Mouse (Mus musculus) embryonic facial prominence, embryonic 14.5 days (tissue): Measurements from ENCODE around the gene Map2k6. TPM values are rescaled to one million over a fixed set of nuclear protein-coding genes. Genes with fewer than 3 reads are reported as not detected.

Experiments used
- ATAC-seq: fragments of 200-750 bp; cut with Nextera tagmentation; 2 replicates; pipeline ENCODE4 v1.8.0; 2017; ENCODE audit warnings: low read depth, moderate number of reproducible peaks, moderate TSS enrichment
- DNase-seq: peaks from one replicate; pipeline ENCODE4 v3.0.0-alpha.2; 2015; ENCODE audit warnings: low spot score
- H3K27ac ChIP-seq: fragments of 300-500 bp; sonication (generic); replicated peaks from 2 replicates; pipeline ENCODE4 v1.5.1; 2014; ENCODE audit warnings: low read depth, mild to moderate bottlenecking, low read length, moderate library complexity
- H3K27me3 ChIP-seq: fragments of 300-500 bp; sonication (generic); replicated peaks from 2 replicates; pipeline ENCODE4 v1.6.1; 2014; ENCODE audit warnings: low read length; ENCODE audit not compliant: control insufficient read depth, insufficient read depth
- H3K36me3 ChIP-seq: fragments of 300-500 bp; sonication (generic); 2 replicates; pipeline ENCODE4 v1.6.1; 2014; ENCODE audit warnings: low read length, mixed read lengths; ENCODE audit not compliant: control insufficient read depth, insufficient read depth
- H3K4me1 ChIP-seq: fragments of 300-500 bp; sonication (generic); 2 replicates; pipeline ENCODE4 v1.6.1; 2014; ENCODE audit warnings: antibody characterized with exemption, low read length; ENCODE audit not compliant: control insufficient read depth, insufficient read depth
- H3K4me2 ChIP-seq: fragments of 300-500 bp; sonication (generic); 2 replicates; pipeline ENCODE4 v1.6.1; 2014; ENCODE audit warnings: low read depth, mild to moderate bottlenecking, low read length, moderate library complexity, mixed read lengths
- H3K4me3 ChIP-seq: fragments of 300-500 bp; sonication (generic); 2 replicates; pipeline ENCODE4 v1.5.1; 2014; ENCODE audit warnings: low read depth, mild to moderate bottlenecking, low read length
- H3K9ac ChIP-seq: fragments of 300-500 bp; sonication (generic); 2 replicates; pipeline ENCODE4 v1.6.1; 2014; ENCODE audit warnings: low read depth, mild to moderate bottlenecking, low read length, moderate library complexity, mixed read lengths
- H3K9me3 ChIP-seq: fragments of 300-500 bp; sonication (generic); 2 replicates; pipeline ENCODE4 v1.6.1; 2016; ENCODE audit warnings: low read length; ENCODE audit not compliant: control insufficient read depth
- WGBS: fragments of 180-500 bp; shearing (Covaris S2); extraction: QIAGEN DNeasy Blood & Tissue Kit; methylation state at CpG from one replicate; pipeline ENCODE4 v1.1.7; 2014; 5-methylcytosine and 5-hydroxymethylcytosine counted together
- polyA plus RNA-seq: library from polyadenylated mRNA; unstranded; fragments of >200 nt; fragmentation: Nextera tagmentation; extraction: Ambion mirVana; gene quantifications from 2 replicates; pipeline ENCODE4 v1.2.1, GENCODE M21; 2014

Gene Map2k6
- polyA plus RNA-seq, 1 experiment from 2014 or later: 15.5 TPM

DNA sequence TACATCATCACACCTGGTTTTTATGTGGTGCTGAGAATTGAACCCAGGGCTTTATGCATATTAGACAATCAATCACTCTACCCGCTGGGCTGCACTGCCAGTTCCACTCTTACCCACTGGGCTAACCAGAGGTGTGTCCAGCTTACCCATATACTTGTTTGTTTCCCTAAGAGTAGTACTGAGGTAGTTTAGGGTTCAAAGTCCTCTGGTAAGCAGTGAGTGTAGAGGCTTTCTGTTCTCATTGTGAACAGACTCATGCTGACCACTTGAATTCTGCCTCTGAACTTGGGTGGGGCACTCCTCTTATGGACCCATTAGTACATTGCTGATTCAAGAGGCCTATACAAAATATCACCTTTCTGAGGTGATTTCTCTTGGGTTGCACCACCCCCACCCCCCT lies 119.7 kb downstream of the Map2k6 start:
- WGBS: 97% methylated on average over 1 of the region's 1 CpGs
- Histone ChIP-seq H3K4me3 (no peak overlapping the region), H3K36me3 (peaks cover 39% of the 10 kb centered on the region), H3K9me3 (no peaks in the 10 kb centered on the region; the same call in 1 of the 2 replicates), H3K4me1 (no peaks in the 10 kb centered on the region), H3K27me3 (no peaks in the 10 kb centered on the region), H3K27ac (no peak overlapping the region), H3K4me2 (no peak overlapping the region), H3K9ac (no peak overlapping the region)
- no peak for ATAC-seq
- DNase-seq: no peak

DNA sequence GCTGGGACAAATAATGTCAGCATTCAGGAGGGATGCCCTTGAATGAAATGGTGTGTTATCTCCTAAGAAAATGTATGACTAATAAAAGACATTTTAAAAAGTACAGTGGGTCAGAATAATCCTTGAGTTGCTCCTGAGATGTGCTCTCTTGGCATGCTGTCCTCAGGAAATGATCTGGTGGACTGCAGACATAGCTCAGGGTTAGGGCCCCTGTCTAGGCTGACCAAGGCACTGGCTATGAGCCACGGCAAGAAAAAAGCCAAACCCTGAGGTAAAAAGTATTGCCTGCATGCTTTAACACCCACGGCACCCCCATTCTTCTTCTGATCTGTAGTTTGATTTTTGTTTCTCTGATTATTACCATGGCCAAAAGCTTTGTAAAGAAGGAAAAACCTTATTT lies 124.0 kb downstream of the Map2k6 start:
- no peak overlapping the region for H3K9ac ChIP-seq
- no peaks in the 10 kb centered on the region for H3K27me3 ChIP-seq
- H3K27ac ChIP-seq: no peak overlapping the region
- WGBS: 92% methylated on average over 2 of the region's 2 CpGs
- H3K4me1 ChIP-seq: no peaks in the 10 kb centered on the region
- H3K36me3 ChIP-seq: peaks cover 27% of the 10 kb centered on the region
- no peak overlapping the region for H3K4me3 ChIP-seq
- DNase-seq (no peak), ATAC-seq (no peak)
- H3K9me3 ChIP-seq: no peaks in the 10 kb centered on the region; the same call in 1 of the 2 replicates
- H3K4me2 ChIP-seq: no peak overlapping the region

DNA sequence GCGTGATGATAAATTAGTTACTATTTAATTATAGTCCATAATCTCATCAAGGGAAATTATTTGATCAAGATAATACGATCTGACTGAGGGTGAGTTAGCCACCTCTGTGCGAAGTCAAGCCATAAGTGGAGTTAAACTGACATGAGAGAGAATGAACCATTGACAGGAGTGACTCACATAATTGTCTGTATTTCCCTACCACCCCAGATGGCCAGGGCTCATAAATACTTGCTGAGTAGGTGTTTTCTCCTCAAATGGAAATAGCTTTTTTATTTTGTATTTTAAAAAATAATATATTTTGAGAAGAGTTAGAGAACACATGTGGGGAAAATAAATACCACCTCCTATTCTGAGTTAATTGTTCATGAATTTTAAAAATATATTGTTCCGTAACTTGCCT lies 127.2 kb downstream of the Map2k6 start:
- Histone ChIP-seq H3K4me2 (no peak overlapping the region), H3K9ac (no peak overlapping the region), H3K36me3 (peaks cover 8% of the 10 kb centered on the region; the same call in 1 of the 2 replicates), H3K4me1 (no peaks in the 10 kb centered on the region), H3K27me3 (no peaks in the 10 kb centered on the region), H3K4me3 (no peak overlapping the region), H3K27ac (no peak overlapping the region), H3K9me3 (no peaks in the 10 kb centered on the region; the same call in 1 of the 2 replicates)
- ATAC-seq: no peak
- 93% methylated on average over 4 of the region's 4 CpGs for WGBS
- no peak for DNase-seq

- Histone ChIP-seq H3K27ac (no peak overlapping the region), H3K9me3 (no peaks in the 10 kb centered on the region), H3K4me2 (no peak overlapping the region), H3K36me3 (no peaks in the 10 kb centered on the region), H3K27me3 (no peaks in the 10 kb centered on the region), H3K4me3 (no peak overlapping the region), H3K4me1 (peaks cover 2% of the 10 kb centered on the region; the same call in 1 of the 2 replicates), H3K9ac (no peak overlapping the region)
- DNase-seq: no peak
- no peak for ATAC-seq
- WGBS: 52% methylated on average over 7 of the region's 7 CpGs
Measured at GRCm38 (mm10) chr11:110531087-110531486, 132.2 kb downstream of the Map2k6 start.

- peak overlapping the region; percentile 37; the same call in 1 of the 2 replicates for H3K4me2 ChIP-seq
- no peaks in the 10 kb centered on the region for H3K36me3 ChIP-seq
- H3K4me3 ChIP-seq: no peak overlapping the region
- H3K4me1 ChIP-seq: peaks cover 2% of the 10 kb centered on the region; the same call in 1 of the 2 replicates
- H3K27ac ChIP-seq: peak overlapping the region; percentile 72
- H3K9me3 ChIP-seq: no peaks in the 10 kb centered on the region
- no peak overlapping the region for H3K9ac ChIP-seq
- ATAC-seq (peak; percentile 61), DNase-seq (peak; percentile 83)
- H3K27me3 ChIP-seq: no peaks in the 10 kb centered on the region
- 43% methylated on average over 4 of the region's 4 CpGs for WGBS
Measured at GRCm38 (mm10) chr11:110534856-110535255, 135.9 kb downstream of the Map2k6 start.

DNA sequence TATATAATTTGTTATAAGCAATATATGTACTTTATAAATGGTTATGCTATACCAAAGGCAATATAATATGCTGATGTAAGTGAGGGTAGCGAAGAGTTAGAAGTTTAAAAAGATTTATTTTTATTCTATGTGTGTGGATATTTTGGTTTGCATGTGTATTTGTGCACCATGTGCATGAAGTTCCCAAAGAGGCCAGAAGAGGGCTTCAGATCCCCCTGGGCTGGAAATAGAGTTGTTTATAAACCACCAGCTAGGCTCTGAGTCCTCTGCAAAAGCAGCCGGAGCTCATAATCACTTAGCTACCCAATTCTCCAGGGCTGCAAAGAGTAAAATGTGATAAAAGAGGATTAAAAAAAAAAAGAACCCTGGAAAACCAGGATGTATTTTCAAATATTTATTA lies 137.6 kb downstream of the Map2k6 start:
- Histone ChIP-seq H3K4me1 (peaks cover 2% of the 10 kb centered on the region; the same call in 1 of the 2 replicates), H3K36me3 (no peaks in the 10 kb centered on the region), H3K9ac (no peak overlapping the region), H3K4me3 (no peak overlapping the region), H3K4me2 (no peak overlapping the region), H3K27me3 (no peaks in the 10 kb centered on the region), H3K27ac (no peak overlapping the region), H3K9me3 (0 out of 2 replicates have a peak, but pooled peaks cover 5% of the 10 kb centered on the region)
- no peak for DNase-seq
- ATAC-seq: no peak
- 91% methylated on average over 2 of the region's 2 CpGs for WGBS

- Histone ChIP-seq H3K36me3 (no peaks in the 10 kb centered on the region), H3K27me3 (no peaks in the 10 kb centered on the region), H3K4me1 (peaks cover 2% of the 10 kb centered on the region; the same call in 1 of the 2 replicates), H3K9ac (no peak overlapping the region), H3K4me2 (peak overlapping the region; percentile 49), H3K4me3 (peak overlapping the region; percentile 6; the same call in 1 of the 2 replicates), H3K27ac (no peak overlapping the region), H3K9me3 (0 out of 2 replicates have a peak, but pooled peaks cover 5% of the 10 kb centered on the region)
- WGBS: 7% methylated on average over 15 of the region's 15 CpGs
- DNase-seq (peak; percentile 83), ATAC-seq (peak; percentile 47; the same call in 1 of the 2 replicates)
Measured at GRCm38 (mm10) chr11:110537602-110538001, 138.7 kb downstream of the Map2k6 start.

DNA sequence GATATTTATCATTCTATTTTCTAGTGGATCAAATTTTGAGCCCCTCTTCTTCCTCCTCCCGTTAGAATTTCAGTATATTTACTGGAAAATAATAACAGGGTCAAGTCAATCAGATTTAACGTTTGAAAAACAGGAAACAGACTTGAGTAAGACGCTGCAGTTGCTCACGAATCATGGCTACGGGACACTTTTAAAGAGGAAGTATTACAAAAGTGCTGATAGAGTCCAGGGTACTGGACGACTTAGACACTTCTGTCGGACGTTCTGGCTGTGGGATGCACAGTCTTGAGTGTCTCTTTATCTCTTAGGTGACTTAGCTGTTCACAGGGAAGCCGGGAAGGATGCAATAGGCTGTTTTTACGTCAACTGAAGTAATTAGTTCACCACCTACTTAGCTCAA lies 139.3 kb downstream of the Map2k6 start:
- H3K4me1 ChIP-seq: peaks cover 2% of the 10 kb centered on the region; the same call in 1 of the 2 replicates
- WGBS: 67% methylated on average over 10 of the region's 10 CpGs
- H3K9me3 ChIP-seq: 0 out of 2 replicates have a peak, but pooled peaks cover 5% of the 10 kb centered on the region
- H3K36me3 ChIP-seq: no peaks in the 10 kb centered on the region
- no peak for ATAC-seq
- no peak overlapping the region for H3K4me2 ChIP-seq
- H3K27ac ChIP-seq: no peak overlapping the region
- H3K27me3 ChIP-seq: no peaks in the 10 kb centered on the region
- H3K9ac ChIP-seq: no peak overlapping the region
- no peak for DNase-seq
- H3K4me3 ChIP-seq: no peak overlapping the region

GRCm38 (mm10) chr11:110541933-110542332 lies 143.0 kb downstream of the Map2k6 start:
- no peak for ATAC-seq
- 73% methylated on average over 4 of the region's 4 CpGs for WGBS
- Histone ChIP-seq H3K27ac (no peak overlapping the region), H3K9ac (no peak overlapping the region), H3K36me3 (no peaks in the 10 kb centered on the region), H3K4me2 (no peak overlapping the region), H3K9me3 (0 out of 2 replicates have a peak, but pooled peaks cover 5% of the 10 kb centered on the region), H3K27me3 (no peaks in the 10 kb centered on the region), H3K4me1 (no peaks in the 10 kb centered on the region), H3K4me3 (no peak overlapping the region)
- no peak for DNase-seq
